Mouse (Mus musculus) adrenal gland, postnatal 25 days (tissue): ENCODE measurements at regions not wholly inside any gene's neighbourhood (a gene's known extent, or its start where the extent isn't known, plus 50 kb on each side); places are given as distances from the start of the nearest gene placed in this dataset.
A peak's percentile ranks its signal among the peaks of the same experiment; 100 is the strongest.

Source experiments
- DNase-seq: peaks from one replicate; pipeline ENCODE4 v3.0.0; 2021; ENCODE audit warnings: mixed read lengths

DNA sequence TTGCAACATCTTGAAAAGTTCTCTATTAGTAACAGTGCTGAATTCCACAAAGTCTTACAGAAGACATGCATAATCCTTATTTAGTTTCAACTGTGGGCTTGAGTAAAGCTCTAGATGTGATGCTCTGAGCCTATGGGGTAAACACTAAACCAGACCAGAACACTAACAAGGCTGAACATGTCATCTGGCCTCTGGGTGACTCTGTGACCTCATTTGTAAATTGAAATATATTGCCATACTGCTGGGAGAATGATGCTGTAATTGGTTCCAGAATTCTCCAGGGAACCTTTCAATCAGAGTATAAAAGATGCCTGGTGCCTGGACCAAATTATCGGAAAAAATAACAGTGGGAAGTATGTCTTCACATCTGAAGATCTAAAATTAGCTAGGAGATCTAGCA, 309.9 kb upstream of the Megf9 start:
- no peak for DNase-seq

DNA sequence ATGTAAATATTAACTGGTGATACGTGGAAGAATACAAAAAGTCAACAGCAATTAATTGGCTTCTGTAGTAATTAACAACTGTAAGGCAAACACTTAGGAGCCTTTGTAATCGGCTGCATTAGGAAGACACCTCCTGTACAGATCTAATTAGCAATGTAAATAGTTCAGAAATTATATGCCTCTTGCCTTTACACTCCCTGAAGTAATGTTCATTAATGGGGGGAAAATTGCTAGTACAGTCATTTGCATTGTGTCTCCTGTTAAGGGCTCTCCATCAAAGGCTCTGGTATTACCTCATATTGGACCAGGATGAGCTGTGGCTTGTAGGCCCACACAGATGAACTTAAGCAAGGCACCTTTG, 276.1 kb upstream of the Megf9 start:
- no peak for DNase-seq

DNA sequence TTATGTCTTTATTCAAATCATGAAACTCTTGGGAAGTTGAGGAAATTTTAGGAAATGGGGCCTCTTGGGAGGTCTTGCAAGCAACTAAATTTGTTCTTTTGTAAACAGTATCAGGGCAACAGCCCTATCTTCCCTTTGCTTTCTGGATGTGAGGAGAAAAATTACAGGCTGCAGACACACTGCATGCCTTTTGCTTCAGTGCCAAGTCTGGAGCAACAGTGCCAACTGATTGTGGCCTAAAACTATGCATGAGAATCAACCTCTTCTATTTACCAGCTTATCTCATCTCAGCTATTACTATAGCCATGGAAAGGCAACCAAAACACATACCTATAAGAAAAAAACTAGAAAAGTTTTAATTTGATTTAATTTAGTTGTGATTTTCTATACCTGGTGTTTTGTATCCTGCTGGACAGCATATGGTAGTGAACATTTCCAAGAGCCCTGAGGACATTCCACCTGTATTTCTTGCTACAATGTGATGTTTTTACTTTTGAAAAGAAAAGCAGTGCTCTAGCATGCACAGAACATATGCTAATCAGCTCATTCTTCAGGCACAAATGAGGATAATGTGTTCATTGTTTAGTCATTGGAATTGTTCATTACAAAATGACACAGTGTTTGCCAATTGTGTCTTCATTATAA, 275.6 kb upstream of the Megf9 start:
- DNase-seq, result peak; percentile 2

DNA sequence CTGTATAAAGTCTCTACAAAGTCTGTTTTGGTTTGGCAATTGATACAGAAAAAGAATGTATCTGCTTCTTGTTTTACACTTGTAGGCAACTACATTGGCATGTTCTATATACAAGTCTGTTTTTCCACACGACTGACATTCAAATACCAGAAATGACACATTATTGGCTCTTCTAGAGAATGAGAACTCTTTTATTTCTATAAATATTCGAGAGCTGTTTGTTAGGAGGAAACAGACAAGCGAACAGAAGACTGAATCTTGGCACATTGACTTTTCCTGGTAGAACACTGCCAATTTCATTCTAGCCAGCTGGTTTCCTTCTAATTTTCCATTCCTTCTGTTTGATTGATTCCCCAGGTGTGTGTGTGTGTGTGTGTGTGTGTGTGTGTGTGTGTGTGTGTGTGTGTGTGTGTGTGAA, 270.1 kb upstream of the Megf9 start:
- no peak for DNase-seq

- no peak for DNase-seq
Measured at GRCm38 (mm10) chr4:70798483-70798882, 263.7 kb upstream of the Megf9 start.

GRCm38 (mm10) chr4:70797935-70798334, 263.1 kb upstream of the Megf9 start:
- DNase-seq, result no peak

DNA sequence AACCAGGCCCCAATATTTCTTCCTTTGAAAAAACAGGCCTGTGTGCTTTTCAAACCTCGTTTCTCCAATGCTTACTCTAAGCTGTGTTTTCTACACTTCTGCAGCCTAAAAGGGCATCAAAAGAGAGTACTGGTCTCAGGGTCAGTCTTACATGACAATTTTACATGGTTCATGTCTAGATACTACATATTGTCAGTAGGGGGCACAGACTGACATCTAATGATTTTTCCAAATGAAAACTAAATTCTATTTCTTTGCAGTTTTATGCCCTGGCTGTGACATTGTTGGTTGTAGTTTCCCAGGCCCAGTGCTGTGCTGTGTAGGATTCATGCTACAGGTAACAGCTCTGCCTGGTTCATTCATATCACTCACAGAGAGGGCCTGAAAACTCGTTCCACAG, 248.7 kb upstream of the Megf9 start:
- no peak for DNase-seq

- no peak for DNase-seq
Measured at GRCm38 (mm10) chr4:70781591-70781990, 246.8 kb upstream of the Megf9 start.

DNA sequence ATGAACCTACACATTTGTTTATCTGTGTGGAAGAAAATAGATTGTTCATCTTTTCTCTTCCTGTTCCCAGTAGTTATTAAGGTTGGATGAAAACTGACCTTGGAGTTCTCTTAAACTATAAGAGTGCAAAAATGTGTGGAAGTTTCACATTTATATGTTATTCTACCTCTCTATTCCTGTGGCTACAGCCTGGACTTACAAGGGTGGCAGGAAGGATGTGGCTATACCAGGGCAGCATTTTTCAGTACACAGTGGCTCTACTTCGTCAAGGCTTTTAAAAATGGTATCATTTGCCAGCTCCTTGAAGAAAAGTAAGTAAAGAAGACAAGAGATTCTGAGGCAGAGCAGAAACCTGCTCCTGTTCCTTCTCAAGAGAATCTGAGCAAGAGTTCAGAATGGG, 241.5 kb upstream of the Megf9 start:
- no peak for DNase-seq

DNA sequence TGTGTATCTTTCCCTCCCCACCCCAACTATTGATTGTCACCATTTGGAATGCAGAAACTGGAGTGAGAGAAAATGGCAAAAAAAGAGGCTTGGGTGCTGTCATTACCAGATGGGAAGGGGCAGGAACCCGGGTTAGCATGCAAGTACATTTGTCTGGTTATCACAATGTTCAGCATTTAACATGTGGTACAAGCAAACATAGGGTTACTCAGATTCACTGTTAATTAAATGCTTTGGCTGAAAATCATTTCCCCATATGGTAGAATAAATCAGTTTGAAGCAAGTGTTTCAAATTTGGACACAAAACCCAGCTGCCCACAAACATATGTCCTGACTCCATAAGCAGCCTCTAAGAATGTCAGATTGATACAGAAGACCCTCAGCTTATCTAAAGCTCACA, 208.6 kb upstream of the Megf9 start:
- no peak for DNase-seq

GRCm38 (mm10) chr4:70742002-70742401, 207.2 kb upstream of the Megf9 start:
- no peak for DNase-seq

GRCm38 (mm10) chr4:70741121-70741520, 206.3 kb upstream of the Megf9 start:
- no peak for DNase-seq

- DNase-seq, result peak; percentile 16
Measured at GRCm38 (mm10) chr4:70709126-70709689, 174.4 kb upstream of the Megf9 start.

GRCm38 (mm10) chr4:70705128-70705752, 170.4 kb upstream of the Megf9 start:
- DNase-seq, result no peak

DNA sequence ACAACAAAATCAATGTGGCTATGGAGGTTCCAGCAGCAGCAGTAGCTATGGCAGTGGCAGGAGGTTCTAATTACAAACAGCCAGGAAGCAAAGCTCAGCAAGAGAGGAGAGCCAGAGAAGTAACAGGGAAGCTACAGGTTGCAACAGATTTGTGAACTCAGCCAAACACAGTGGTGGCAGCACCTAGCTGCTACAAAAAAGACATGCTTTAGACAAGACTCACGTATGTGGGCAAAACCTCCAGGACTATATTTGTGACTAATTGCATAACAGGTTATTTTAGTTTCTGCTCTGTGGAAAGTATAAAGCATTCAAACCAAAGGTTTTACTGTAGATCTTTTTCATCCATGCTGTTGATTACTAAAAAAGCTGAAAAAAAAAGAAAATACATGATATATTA, 166.1 kb upstream of the Megf9 start:
- DNase-seq, result no peak

DNA sequence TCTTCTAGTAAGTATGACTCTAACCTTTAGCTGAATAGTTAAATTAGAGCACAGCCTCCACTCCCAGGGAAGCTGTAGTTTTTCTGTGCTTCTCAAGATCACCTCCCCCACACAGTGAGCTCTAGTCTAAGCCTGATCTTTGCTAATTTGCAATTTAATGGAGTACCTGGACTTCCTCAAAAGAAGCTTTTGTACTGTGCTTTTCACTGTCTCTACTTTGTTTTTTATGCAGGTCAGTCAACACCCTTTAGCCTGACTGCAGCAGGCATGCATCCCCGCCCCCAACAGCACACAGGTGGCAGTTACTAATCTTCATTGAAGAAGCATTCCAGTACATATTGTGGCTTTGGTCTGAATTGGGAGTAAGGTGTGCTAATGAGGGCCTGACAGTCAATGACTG, 129.4 kb upstream of the Megf9 start:
- no peak for DNase-seq

GRCm38 (mm10) chr4:70621431-70621837, 86.6 kb upstream of the Megf9 start:
- DNase-seq, result peak; percentile 29

DNA sequence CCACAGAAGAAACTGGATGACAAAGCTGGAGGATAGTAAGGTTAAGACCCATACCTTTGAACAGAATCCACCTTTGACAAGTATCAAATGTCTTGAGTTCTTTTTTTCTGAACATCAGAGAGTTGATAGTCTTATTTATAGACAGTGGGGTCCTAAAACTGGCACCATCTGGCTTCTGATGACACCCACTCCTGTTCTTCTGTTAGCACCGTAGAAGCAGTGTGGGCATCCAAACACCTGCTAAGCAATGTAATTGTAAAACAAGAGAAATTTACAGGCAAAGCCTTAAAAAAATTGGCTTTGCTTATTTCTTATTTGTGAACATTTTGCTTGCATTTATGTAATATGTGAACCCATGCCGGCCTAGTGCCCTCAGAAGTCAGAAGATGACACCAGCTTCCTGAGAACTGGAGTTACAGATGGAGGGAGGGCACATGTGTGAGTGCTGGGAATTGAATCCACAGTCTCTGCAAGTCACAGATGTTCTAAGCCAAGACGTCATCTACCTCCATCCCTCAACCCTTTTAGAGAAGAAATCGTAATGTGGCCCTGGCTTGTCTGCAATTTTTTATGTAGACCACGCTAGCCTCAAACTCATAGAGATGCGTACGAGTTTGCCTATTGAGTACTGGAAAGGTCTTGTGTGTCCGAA, 85.0 kb upstream of the Megf9 start:
- DNase-seq, result no peak

- no peak for DNase-seq
Measured at GRCm38 (mm10) chr4:70615794-70616193, 81.0 kb upstream of the Megf9 start.

DNA sequence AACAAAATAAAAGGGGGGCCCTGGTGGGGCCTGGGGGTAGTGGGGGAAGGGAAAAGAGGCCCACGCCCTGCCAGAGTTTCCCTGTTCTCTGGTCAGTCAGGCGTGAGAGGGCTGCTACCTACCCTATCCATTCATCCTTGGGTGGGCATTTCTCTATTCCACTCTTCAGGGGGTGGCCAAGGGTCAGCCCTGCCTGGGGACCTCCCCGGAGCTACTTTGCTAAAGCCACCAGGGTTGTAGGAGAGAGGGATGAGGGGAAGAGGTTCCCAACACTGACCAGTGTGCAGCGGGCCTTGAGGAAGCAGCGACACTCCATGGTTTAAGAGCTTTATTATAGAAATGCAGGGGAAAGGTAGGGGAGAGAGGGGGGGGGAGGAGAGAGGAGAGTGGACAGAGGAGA, 79.6 kb upstream of the Megf9 start:
- no peak for DNase-seq

- DNase-seq, result no peak
Measured at GRCm38 (mm10) chr4:70603209-70603852, 68.5 kb upstream of the Megf9 start.

- DNase-seq, result no peak
Measured at GRCm38 (mm10) chr4:70601301-70601700, 66.5 kb upstream of the Megf9 start.
